Mouse (Mus musculus): ENCODE data around the gene Daam2. TPM values are rescaled to one million over a fixed set of nuclear protein-coding genes. Genes with fewer than 3 reads are reported as not detected.

Gene Daam2
- polyA plus RNA-seq (2015; fragmentation: Nextera tagmentation; extraction: Ambion mirVana) = 14.0 and 15.8 TPM in 2 replicates

DNA sequence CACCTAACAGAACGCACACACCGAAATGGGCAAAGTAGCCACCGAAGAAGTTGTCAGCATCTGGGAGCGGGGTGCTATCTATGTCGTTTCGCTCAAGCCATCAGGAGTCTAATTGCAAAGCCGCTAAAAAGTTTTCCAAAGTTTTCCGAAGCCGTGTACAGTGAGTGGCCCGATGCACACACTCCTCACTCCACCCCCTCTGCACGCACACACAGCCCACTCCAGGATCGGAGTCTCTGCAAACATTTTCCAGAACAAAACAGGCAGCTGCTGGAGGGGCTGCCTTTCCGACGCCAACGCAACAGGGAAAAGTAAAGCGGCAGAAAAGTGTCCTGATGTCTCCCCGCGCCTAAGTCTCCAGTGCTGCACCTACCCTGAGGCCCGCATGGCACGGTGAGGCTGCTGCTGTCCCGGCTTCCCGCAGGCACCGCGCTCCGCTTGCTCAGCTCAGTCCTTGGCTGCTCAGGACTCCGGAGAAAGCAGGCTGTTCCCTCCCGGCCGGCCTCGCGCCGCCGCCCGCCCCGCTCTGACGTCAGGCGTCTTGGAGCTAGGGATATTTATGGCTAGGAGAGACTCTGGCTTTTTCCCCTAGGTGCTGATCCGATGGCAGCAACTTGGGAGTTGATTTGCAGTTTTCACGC, at the start of gene Daam2:
Gene Daam2 (minus strand): TSS at position 514 of the 641 bp plus-strand sequence.
- H3K4me3 ChIP-seq = peak within 1 kb of the TSS; percentile 52
- peak within 1 kb of the TSS; percentile 81 for H3K27ac ChIP-seq
- H3K9ac ChIP-seq = peak within 1 kb of the TSS; percentile 57
- H3K9me3 ChIP-seq = no peaks in the 10 kb centered on the region
- ATAC-seq (ENCODE audit: borderline replicate concordance, extremely low read depth, low FRiP score, low TSS enrichment) = peak; percentile 86
- peak within 1 kb of the TSS; percentile 67 for H3K4me2 ChIP-seq
- WGBS = under 1% methylated on average over 38 of the region's 38 CpGs
- peaks cover 38% of the 10 kb centered on the region for H3K4me1 ChIP-seq
- H3K36me3 ChIP-seq = no peaks in the 10 kb centered on the region
- H3K27me3 ChIP-seq = no peaks in the 10 kb centered on the region

DNA sequence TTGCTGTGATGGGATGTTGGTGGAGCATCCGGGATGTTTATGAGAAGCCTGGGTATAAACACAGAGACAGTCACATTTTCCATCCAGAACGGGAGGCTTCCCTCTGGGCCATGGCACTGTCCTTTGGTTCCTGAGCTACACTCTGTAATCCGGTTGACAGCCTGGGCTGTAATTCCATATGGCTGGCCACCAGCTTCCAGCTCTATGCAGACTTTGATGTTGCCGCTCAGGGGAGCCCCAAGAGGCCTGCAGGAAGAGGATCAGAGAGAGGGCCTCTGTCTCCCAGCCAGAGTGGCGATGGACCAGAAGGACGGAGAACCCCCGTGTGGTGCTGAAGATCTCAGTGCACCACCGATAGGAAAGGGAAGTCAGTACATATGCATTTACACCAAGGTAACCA, 46.2 kb upstream of the Daam2 start:
- no peaks in the 10 kb centered on the region for H3K27me3 ChIP-seq
- ATAC-seq (ENCODE audit: borderline replicate concordance, extremely low read depth, low FRiP score, low TSS enrichment) = no peak
- H3K9ac ChIP-seq = no peak overlapping the region
- H3K4me1 ChIP-seq = peaks cover 9% of the 10 kb centered on the region
- 53% methylated on average over 8 of the region's 8 CpGs for WGBS
- no peaks in the 10 kb centered on the region for H3K9me3 ChIP-seq
- H3K4me3 ChIP-seq = no peak overlapping the region
- H3K36me3 ChIP-seq = no peaks in the 10 kb centered on the region
- no peak overlapping the region for H3K4me2 ChIP-seq
- H3K27ac ChIP-seq = no peak overlapping the region

DNA sequence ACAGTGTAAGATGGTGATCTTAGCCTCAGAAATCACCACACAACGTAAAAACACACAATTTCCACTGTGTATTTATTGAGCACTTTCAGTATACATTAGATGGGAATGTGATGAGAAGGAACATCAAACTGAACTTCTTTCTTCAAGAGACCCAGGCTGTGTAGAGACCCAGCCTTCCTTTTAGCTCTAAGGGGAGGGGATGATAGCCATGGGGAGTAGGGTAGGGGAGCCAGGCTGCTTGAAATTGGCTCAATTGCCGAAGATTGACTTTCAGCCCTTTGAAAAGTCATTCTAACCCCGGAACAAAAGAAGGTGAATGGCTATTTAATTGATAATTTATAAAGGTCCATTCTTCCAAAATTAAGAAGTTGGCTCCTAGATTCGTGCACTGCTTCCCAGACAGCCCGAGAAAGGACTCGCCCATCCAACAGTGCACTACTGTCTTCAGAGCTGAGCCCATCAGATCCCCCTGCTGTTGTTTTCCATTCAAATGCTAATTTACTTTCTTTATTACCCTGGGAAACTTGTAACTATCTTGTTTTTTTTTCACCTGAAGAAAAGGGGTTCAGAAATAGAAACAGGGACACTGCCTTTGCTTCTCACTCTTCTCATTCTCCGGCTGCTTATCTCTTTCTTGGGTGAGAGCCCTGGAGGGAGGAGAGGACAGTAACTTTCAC, 43.3 kb upstream of the Daam2 start:
- ATAC-seq (ENCODE audit: borderline replicate concordance, extremely low read depth, low FRiP score, low TSS enrichment) = no peak
- WGBS = 68% methylated on average over 7 of the region's 7 CpGs
- Histone ChIP-seq H3K4me3 (no peak overlapping the region), H3K4me2 (no peak overlapping the region), H3K27ac (no peak overlapping the region), H3K36me3 (no peaks in the 10 kb centered on the region), H3K27me3 (no peaks in the 10 kb centered on the region), H3K9me3 (no peaks in the 10 kb centered on the region), H3K4me1 (no peaks in the 10 kb centered on the region), H3K9ac (no peak overlapping the region)

DNA sequence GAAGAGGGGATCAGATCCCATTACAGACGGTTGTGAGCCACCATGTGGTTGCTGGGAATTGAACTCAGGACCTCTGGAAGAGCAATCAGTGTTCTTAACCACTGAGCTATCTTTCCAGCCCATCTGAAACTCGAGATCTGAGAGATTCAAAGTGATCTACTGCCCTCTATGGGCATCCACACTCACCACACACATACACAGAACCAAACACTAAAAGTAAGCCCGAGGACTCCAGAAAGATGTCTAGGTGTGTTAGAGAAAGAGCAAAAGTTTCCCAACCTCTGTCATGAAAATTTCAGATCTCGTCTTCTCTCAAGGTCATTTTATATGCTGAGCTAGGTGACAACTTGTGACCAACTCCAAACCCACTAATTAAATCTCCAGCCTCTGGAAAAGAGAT, 41.3 kb upstream of the Daam2 start:
- WGBS = 70% methylated on average over 4 of the region's 4 CpGs
- H3K9me3 ChIP-seq = no peaks in the 10 kb centered on the region
- H3K36me3 ChIP-seq = no peaks in the 10 kb centered on the region
- no peak for ATAC-seq (ENCODE audit: borderline replicate concordance, extremely low read depth, low FRiP score, low TSS enrichment)
- H3K4me1 ChIP-seq = no peaks in the 10 kb centered on the region
- H3K27me3 ChIP-seq = no peaks in the 10 kb centered on the region
- H3K4me2 ChIP-seq = no peak overlapping the region
- H3K27ac ChIP-seq = no peak overlapping the region
- no peak overlapping the region for H3K9ac ChIP-seq
- no peak overlapping the region for H3K4me3 ChIP-seq

DNA sequence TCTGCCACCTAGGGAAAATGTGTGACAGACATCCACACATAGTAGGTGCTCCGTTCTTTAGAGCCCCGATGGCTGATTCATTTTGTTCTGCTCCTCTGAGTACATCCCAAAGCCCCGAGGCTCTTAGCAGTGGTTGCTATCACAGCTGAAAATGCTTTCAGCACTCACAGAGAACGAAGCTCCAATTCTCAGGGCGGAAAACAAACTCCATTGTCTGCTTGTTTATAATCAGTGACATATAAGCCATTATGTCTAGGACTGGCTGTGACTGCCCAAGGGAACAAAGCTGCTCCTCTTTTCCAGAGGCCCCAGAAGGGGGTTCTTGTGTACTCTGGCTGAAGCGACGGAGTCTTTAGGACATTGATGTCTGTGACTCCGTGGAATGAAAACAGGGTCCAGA, 25.9 kb upstream of the Daam2 start:
- WGBS = 35% methylated on average over 8 of the region's 8 CpGs
- no peak for ATAC-seq (ENCODE audit: borderline replicate concordance, extremely low read depth, low FRiP score, low TSS enrichment)
- H3K27ac ChIP-seq = no peak overlapping the region

DNA sequence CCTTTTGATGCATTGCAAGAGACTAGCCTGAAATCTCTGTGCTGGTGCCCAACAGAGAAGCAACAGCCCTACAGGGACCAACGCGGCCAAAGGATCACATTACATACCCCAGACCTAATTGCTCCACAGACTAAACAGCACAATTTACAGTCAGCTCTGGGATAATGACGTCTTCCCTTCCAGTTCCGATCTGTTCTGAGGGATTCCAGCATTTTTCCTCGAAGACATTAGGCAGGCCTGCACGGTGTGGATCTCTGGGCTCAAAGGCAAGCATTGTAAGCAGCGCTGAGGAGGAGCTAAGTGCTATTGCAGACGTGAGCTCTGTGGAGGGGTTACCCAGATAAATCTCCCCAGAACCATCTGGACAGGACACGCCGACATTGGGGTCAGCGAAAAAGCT, 18.3 kb upstream of the Daam2 start:
- Histone ChIP-seq H3K27me3 (no peaks in the 10 kb centered on the region), H3K36me3 (no peaks in the 10 kb centered on the region), H3K4me2 (no peak overlapping the region), H3K9me3 (no peaks in the 10 kb centered on the region), H3K4me1 (no peaks in the 10 kb centered on the region), H3K4me3 (no peak overlapping the region), H3K9ac (no peak overlapping the region), H3K27ac (no peak overlapping the region)
- no peak; the same call in 1 of the 2 replicates for ATAC-seq (ENCODE audit: borderline replicate concordance, extremely low read depth, low FRiP score, low TSS enrichment)
- 47% methylated on average over 11 of the region's 11 CpGs for WGBS

More for the DNA sequence above, 25.9 kb upstream of the Daam2 start:
- Histone ChIP-seq H3K4me2 (no peak overlapping the region), H3K4me1 (no peaks in the 10 kb centered on the region), H3K36me3 (no peaks in the 10 kb centered on the region), H3K9me3 (no peaks in the 10 kb centered on the region), H3K9ac (no peak overlapping the region), H3K27me3 (no peaks in the 10 kb centered on the region), H3K4me3 (no peak overlapping the region)

DNA sequence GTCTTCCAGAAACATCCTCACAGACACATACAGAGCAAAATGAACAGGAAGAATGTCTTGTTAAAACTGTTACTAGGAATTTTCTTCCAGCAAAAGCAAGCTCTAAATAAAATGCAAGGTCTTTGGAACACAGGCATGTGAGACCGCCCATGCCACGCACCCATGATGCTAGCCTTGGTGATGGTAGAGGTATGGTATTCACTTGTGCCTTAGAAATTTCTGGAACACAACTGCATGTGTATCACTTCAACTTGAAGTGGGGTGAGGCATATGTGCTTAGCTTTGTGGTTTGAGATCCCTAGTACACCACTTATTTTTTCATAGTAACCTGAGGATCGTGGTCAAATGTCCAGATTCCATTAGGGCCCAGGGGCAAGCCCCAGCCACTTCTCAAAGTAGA, 13.2 kb upstream of the Daam2 start:
- Histone ChIP-seq H3K4me3 (no peak overlapping the region), H3K4me2 (no peak overlapping the region), H3K36me3 (no peaks in the 10 kb centered on the region), H3K9me3 (0 out of 2 replicates have a peak, but pooled peaks cover 3% of the 10 kb centered on the region), H3K27me3 (no peaks in the 10 kb centered on the region), H3K27ac (no peak overlapping the region), H3K4me1 (no peaks in the 10 kb centered on the region), H3K9ac (no peak overlapping the region)
- 91% methylated on average over 3 of the region's 3 CpGs for WGBS
- ATAC-seq (ENCODE audit: borderline replicate concordance, extremely low read depth, low FRiP score, low TSS enrichment) = no peak

DNA sequence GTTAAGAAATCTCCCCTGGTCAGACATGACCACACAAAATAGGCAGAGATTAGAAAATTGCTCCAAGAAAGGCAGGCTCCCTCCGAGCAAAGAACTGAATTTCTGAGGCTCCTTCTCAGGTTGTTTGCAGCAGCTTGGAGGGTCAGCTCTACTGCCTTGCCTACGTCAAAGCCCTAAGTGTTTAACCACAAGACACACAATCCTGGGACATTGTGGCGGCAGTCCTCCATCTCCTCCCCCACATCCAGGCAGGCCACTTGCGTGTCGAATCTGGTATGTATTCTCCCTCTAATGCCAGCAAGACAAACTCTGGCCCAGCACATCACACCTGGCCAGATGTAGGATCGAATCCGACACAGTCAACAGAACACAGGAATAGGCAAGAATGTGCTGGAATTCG, 4.6 kb upstream of the Daam2 start:
- Histone ChIP-seq H3K4me2 (no peak overlapping the region), H3K36me3 (no peaks in the 10 kb centered on the region), H3K27me3 (no peaks in the 10 kb centered on the region), H3K9ac (no peak overlapping the region), H3K9me3 (no peaks in the 10 kb centered on the region), H3K4me3 (no peak overlapping the region), H3K27ac (no peak overlapping the region), H3K4me1 (peaks cover 8% of the 10 kb centered on the region; the same call in 1 of the 2 replicates)
- WGBS = 57% methylated on average over 8 of the region's 8 CpGs
- no peak for ATAC-seq (ENCODE audit: borderline replicate concordance, extremely low read depth, low FRiP score, low TSS enrichment)

DNA sequence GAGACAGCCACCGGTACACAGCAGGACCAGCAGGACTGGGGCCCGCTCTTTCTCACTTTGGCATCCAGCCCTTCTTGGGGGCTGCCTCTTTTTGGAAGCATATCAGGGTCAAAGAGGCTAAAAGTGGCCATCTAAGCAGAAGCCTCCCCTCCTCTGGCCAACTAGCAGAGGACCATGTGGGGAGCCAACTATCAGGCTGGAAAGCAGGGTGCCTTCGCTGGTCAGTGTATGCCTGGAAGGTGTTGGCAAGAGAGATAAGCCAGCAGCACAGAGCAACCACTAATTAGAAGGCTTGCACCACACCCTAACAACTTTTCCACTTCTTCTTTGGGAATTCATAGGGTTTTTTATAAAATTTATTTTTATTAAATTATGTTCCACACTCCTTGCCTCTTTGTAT, 346 bp upstream of the Daam2 start:
- Histone ChIP-seq H3K36me3 (no peaks in the 10 kb centered on the region), H3K9me3 (no peaks in the 10 kb centered on the region), H3K27me3 (no peaks in the 10 kb centered on the region), H3K27ac (peak overlapping the region; percentile 81), H3K4me3 (peak overlapping the region; percentile 52), H3K4me2 (peak overlapping the region; percentile 67), H3K9ac (peak overlapping the region; percentile 57), H3K4me1 (peaks cover 36% of the 10 kb centered on the region)
- WGBS = 26% methylated on average over 3 of the region's 3 CpGs
- peak; percentile 10; the same call in 1 of the 2 replicates for ATAC-seq (ENCODE audit: borderline replicate concordance, extremely low read depth, low FRiP score, low TSS enrichment)

DNA sequence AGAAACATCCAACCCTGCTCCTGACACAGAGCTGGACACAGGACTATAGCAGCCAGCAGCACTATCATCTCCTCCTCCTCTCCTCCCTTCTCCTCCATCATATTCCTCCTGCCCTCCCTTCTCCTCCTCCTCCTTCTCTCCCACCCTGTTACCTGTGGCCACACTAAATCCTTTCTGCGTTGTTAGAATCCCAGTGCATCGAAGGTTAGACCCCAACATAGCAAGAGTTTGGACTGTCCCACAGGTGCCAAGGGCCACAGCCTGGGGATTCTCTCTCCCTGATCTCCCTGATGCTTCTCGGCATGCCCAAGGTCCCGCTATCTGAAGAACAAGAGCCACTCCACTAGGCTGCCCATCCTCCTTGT, 745 bp downstream of the Daam2 start:
- Histone ChIP-seq H3K36me3 (no peaks in the 10 kb centered on the region), H3K9me3 (no peaks in the 10 kb centered on the region), H3K4me2 (peak overlapping the region; percentile 67), H3K4me3 (peak overlapping the region; percentile 52), H3K4me1 (peaks cover 37% of the 10 kb centered on the region), H3K27ac (peak overlapping the region; percentile 81), H3K27me3 (no peaks in the 10 kb centered on the region), H3K9ac (peak overlapping the region; percentile 57)
- ATAC-seq (ENCODE audit: borderline replicate concordance, extremely low read depth, low FRiP score, low TSS enrichment) = 0 out of 2 replicates have a peak, but pooled peaks have one; percentile 2
- WGBS = 10% methylated on average over 4 of the region's 4 CpGs

DNA sequence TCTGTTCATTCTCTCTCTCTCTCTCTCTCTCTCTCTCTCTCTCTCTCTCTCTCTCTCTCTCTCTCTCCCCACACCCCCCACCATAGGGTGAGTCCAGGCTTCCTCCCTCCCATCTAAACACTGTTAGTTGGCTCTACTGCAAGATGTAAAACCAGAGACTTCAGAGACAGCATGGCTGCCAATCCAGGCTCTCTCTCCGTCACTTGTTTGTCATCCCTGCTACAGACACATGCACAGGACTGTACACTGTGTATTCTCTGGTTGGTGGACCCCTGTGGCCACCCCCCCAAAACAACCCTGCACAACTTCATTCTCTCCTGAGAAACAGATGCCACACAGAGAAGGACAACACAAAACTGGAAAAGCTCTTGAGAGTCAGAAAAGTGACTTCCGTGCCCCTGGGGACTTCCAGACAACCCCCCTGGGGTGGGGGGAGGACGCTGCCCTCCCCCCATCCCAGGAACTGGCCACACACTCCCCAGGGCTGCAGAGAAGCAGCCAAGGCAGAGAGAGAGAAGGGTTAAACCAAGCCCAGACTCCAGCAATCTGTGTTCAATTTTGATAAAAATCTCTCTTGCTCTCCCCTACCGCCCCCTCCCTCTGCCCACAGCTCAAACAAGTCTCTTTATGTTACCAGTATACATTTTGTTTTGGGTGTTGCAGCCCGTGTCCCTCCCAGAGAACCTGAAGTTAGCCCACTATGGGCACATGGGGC, 1.3 kb downstream of the Daam2 start:
- H3K4me1 ChIP-seq = peaks cover 41% of the 10 kb centered on the region
- peak; percentile 36; the same call in 1 of the 2 replicates for ATAC-seq (ENCODE audit: borderline replicate concordance, extremely low read depth, low FRiP score, low TSS enrichment)

DNA sequence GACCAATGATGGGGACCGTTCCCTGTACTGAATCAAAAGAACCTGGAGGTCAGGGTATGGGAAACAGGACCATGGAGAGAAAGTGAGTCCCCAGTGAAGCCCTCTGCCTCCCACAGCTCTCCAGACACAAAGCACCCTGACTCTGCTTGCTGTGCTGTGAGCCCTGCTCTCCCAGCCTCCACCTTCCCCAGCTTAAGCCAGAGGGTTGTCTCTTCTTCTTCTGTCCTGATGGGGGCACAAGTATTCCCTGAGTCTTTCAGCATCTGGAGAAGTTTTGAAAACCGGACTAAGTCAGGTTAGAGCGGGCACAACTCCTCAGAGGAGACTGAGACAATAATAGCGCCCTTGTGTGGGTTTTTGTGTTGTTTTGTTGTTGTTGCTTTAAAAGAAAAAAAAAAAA, 2.2 kb downstream of the Daam2 start:
- Histone ChIP-seq H3K4me1 (peaks cover 49% of the 10 kb centered on the region), H3K4me2 (peak overlapping the region; percentile 67), H3K27me3 (no peaks in the 10 kb centered on the region), H3K27ac (peak overlapping the region; percentile 26; the same call in 1 of the 2 replicates), H3K9me3 (no peaks in the 10 kb centered on the region), H3K4me3 (peak overlapping the region; percentile 52), H3K36me3 (no peaks in the 10 kb centered on the region), H3K9ac (peak overlapping the region; percentile 18; the same call in 1 of the 2 replicates)
- WGBS = 50% methylated on average over 4 of the region's 4 CpGs
- no peak for ATAC-seq (ENCODE audit: borderline replicate concordance, extremely low read depth, low FRiP score, low TSS enrichment)

More for the DNA sequence above, 1.3 kb downstream of the Daam2 start:
- Histone ChIP-seq H3K27ac (peak overlapping the region; percentile 81), H3K9me3 (no peaks in the 10 kb centered on the region), H3K9ac (peak overlapping the region; percentile 57), H3K27me3 (no peaks in the 10 kb centered on the region), H3K36me3 (no peaks in the 10 kb centered on the region), H3K4me3 (peak overlapping the region; percentile 52), H3K4me2 (peak overlapping the region; percentile 67)
- 7% methylated on average over 5 of the region's 5 CpGs for WGBS

Measured in lung, embryonic 15.5 days (tissue).